ENCODE assay signal across 8 mouse cellular contexts in genomic region chr2:146512581-146512920, GRCm38 (mm10). TPM values are rescaled to one million over a fixed set of nuclear protein-coding genes. Genes with fewer than 3 reads are reported as not detected.
A peak's percentile ranks its signal among the peaks of the same experiment; 100 is the strongest.
DNase-seq lines count a peak whose midpoint lies in the region; ATAC-seq and TF ChIP-seq lines count a peak whose summit lies in the region.

No protein-coding gene starts in this region.

- H3K9me3 ChIP-seq in embryonic facial prominence, embryonic 15.5 days (replicated peaks) = no peaks in the 10 kb centered on the region
- H3K9me3 ChIP-seq in hindbrain, embryonic 14.5 days (ENCODE audit: control insufficient read depth, low read length) = no peaks in the 10 kb centered on the region
- no peaks in the 10 kb centered on the region for H3K9me3 ChIP-seq in liver, postnatal 0 days (ENCODE audit: low read length)
- no peaks in the 10 kb centered on the region for H3K9me3 ChIP-seq in stomach, embryonic 15.5 days

- peaks cover 13% of the 10 kb centered on the region; the same call in 1 of the 2 replicates for H3K4me1 ChIP-seq in kidney, adult 2 months (ENCODE audit: control insufficient read depth, insufficient read depth, low read length)
- peaks cover 5% of the 10 kb centered on the region for H3K4me1 ChIP-seq in embryonic facial prominence, embryonic 15.5 days
- peaks cover 17% of the 10 kb centered on the region for H3K4me1 ChIP-seq in hindbrain, embryonic 14.5 days (replicated peaks; ENCODE audit: control insufficient read depth, insufficient read depth, low read length)
- H3K4me1 ChIP-seq in liver, postnatal 0 days (ENCODE audit: insufficient read depth) = peaks cover 16% of the 10 kb centered on the region
- no peaks in the 10 kb centered on the region for H3K4me1 ChIP-seq in stomach, embryonic 15.5 days

- peak overlapping the region; percentile 90 for H3K4me2 ChIP-seq in embryonic facial prominence, embryonic 15.5 days (replicated peaks)
- H3K4me2 ChIP-seq in hindbrain, embryonic 14.5 days (replicated peaks) = peak overlapping the region; percentile 44
- peak overlapping the region; percentile 56 for H3K4me2 ChIP-seq in liver, postnatal 0 days (ENCODE audit: low read depth, low read length)
- H3K4me2 ChIP-seq in stomach, embryonic 15.5 days = peak overlapping the region; percentile 48

- TF ChIP-seq EP300 in liver, postnatal 0 days (IDR thresholded peaks at IDR 0.05; ENCODE audit: low read depth) = no peak

- H3K4me3 ChIP-seq in kidney, adult 2 months (ENCODE audit: insufficient read depth, low read depth, low read length) = no peak overlapping the region
- peak overlapping the region; percentile 87 for H3K4me3 ChIP-seq in embryonic facial prominence, embryonic 15.5 days (replicated peaks)
- H3K4me3 ChIP-seq in hindbrain, embryonic 14.5 days (replicated peaks; ENCODE audit: low read length) = 0 out of 2 replicates have a peak overlapping the region, but pooled peaks have one; percentile 87
- no peak overlapping the region for H3K4me3 ChIP-seq in liver, postnatal 0 days (ENCODE audit: low read depth, low read length)
- peak overlapping the region; percentile 22; the same call in 1 of the 2 replicates for H3K4me3 ChIP-seq in stomach, embryonic 15.5 days (replicated peaks)

- no peak for ATAC-seq in embryonic facial prominence, embryonic 15.5 days (ENCODE audit: insufficient number of reproducible peaks, low FRiP score, low TSS enrichment, low read depth)
- ATAC-seq in hindbrain, embryonic 14.5 days (ENCODE audit: low FRiP score) = no peak
- no peak for ATAC-seq in liver, postnatal 0 days
- no peak for ATAC-seq in stomach, embryonic 15.5 days (ENCODE audit: insufficient read depth, low FRiP score, low read depth)

- no peak for TF ChIP-seq CTCF in kidney, adult 2 months (conservative IDR thresholded peaks at IDR 0.05; ENCODE audit: insufficient read depth, insufficient read length, low read depth, low read length)
- no peak for TF ChIP-seq CTCF in liver, postnatal 0 days (IDR thresholded peaks at IDR 0.05; ENCODE audit: low read depth)

- no peaks in the 10 kb centered on the region for H3K36me3 ChIP-seq in kidney, adult 2 months (ENCODE audit: control insufficient read depth, insufficient read depth, low read length)
- no peaks in the 10 kb centered on the region for H3K36me3 ChIP-seq in embryonic facial prominence, embryonic 15.5 days
- H3K36me3 ChIP-seq in hindbrain, embryonic 14.5 days (replicated peaks; ENCODE audit: control insufficient read depth, insufficient read depth) = no peaks in the 10 kb centered on the region
- no peaks in the 10 kb centered on the region for H3K36me3 ChIP-seq in liver, postnatal 0 days (replicated peaks; ENCODE audit: insufficient read depth, low read length)
- no peaks in the 10 kb centered on the region for H3K36me3 ChIP-seq in stomach, embryonic 15.5 days

- DNase-seq in kidney, adult 2 months = peak; percentile 61
- DNase-seq in kidney, adult 18-20 months = no peak
- DNase-seq in hindbrain, embryonic 14.5 days (ENCODE audit: low spot score) = no peak
- DNase-seq in liver, postnatal 0 days = no peak
- no peak for DNase-seq in retina, embryonic 14.5 days (ENCODE audit: low spot score)
- no peak for DNase-seq in natural killer cell, adult 2 months (ENCODE audit: low spot score in 2 of 2)

- no peak overlapping the region for H3K9ac ChIP-seq in embryonic facial prominence, embryonic 15.5 days
- H3K9ac ChIP-seq in hindbrain, embryonic 14.5 days = no peak overlapping the region; the same call in 1 of the 2 replicates
- no peak overlapping the region for H3K9ac ChIP-seq in liver, postnatal 0 days (replicated peaks)
- no peak overlapping the region for H3K9ac ChIP-seq in stomach, embryonic 15.5 days

- H3K27ac ChIP-seq in kidney, adult 2 months (ENCODE audit: insufficient read depth, low read depth, low read length) = peak overlapping the region; percentile 11; the same call in 1 of the 2 replicates
- no peak overlapping the region for H3K27ac ChIP-seq in embryonic facial prominence, embryonic 15.5 days (replicated peaks)
- no peak overlapping the region for H3K27ac ChIP-seq in hindbrain, embryonic 14.5 days
- H3K27ac ChIP-seq in liver, postnatal 0 days (ENCODE audit: low read depth) = no peak overlapping the region
- no peak overlapping the region for H3K27ac ChIP-seq in stomach, embryonic 15.5 days

- WGBS in kidney, adult 2 months = 34% methylated on average over 2 of the region's 2 CpGs
- WGBS in embryonic facial prominence, embryonic 15.5 days = 75% methylated on average over 2 of the region's 2 CpGs
- 83% methylated on average over 2 of the region's 2 CpGs for WGBS in hindbrain, embryonic 14.5 days
- WGBS in liver, postnatal 0 days (ENCODE audit: insufficient replicate concordance) = 59% methylated on average over 2 of the region's 2 CpGs
- 63% methylated on average over 2 of the region's 2 CpGs for WGBS in stomach, embryonic 15.5 days

- H3K27me3 ChIP-seq in kidney, adult 2 months (replicated peaks; ENCODE audit: control insufficient read depth, insufficient read depth, low read length) = no peaks in the 10 kb centered on the region
- no peaks in the 10 kb centered on the region for H3K27me3 ChIP-seq in embryonic facial prominence, embryonic 15.5 days
- H3K27me3 ChIP-seq in hindbrain, embryonic 14.5 days (ENCODE audit: control insufficient read depth, insufficient read depth, low read length) = no peaks in the 10 kb centered on the region
- H3K27me3 ChIP-seq in liver, postnatal 0 days (ENCODE audit: insufficient read depth, low read length) = no peaks in the 10 kb centered on the region
- H3K27me3 ChIP-seq in stomach, embryonic 15.5 days (replicated peaks) = no peaks in the 10 kb centered on the region

- TF ChIP-seq POLR2A in kidney, adult 2 months (IDR thresholded peaks at IDR 0.05; ENCODE audit: low read depth, low read length) = no peak

RNA-seq across cellular contexts. Expression of gene Ralgapa2, which starts 0.4 kb away (rescaled TPM):
- 14.7 and 15.8 TPM in 2 replicates for polyA plus RNA-seq in kidney, adult 2 months (2012; rRNA removed)
- polyA plus RNA-seq in embryonic facial prominence, embryonic 15.5 days (2015; fragmentation: Nextera tagmentation; extraction: Ambion mirVana) = 5.5 and 5.9 TPM in 2 replicates
- polyA plus RNA-seq in hindbrain, embryonic 14.5 days (2014; fragmentation: Nextera tagmentation; extraction: Ambion mirVana) = 12.0 and 14.2 TPM in 2 replicates
- 3.7 and 4.1 TPM in 2 replicates for polyA plus RNA-seq in liver, postnatal 0 days (2015; fragmentation: Nextera tagmentation; extraction: Ambion mirVana)
- 8.5 and 9.0 TPM in 2 replicates for polyA plus RNA-seq in stomach, embryonic 15.5 days (2015; fragmentation: Nextera tagmentation; extraction: Ambion mirVana)

Comparison
In these comparisons a context has a peak if more than half of its experiments do, and no peak if none do; other contexts are left out.
1. H3K4me3 ChIP-seq: peak in embryonic facial prominence, embryonic 15.5 days (single experiment), hindbrain, embryonic 14.5 days (single experiment) and stomach, embryonic 15.5 days (single experiment); none in kidney, adult 2 months (single experiment) and liver, postnatal 0 days (single experiment).
2. Peak in every context shown above with its lines, with median percentiles within 50 percentile points of each other: H3K4me2 ChIP-seq.